Mouse (Mus musculus) lung, postnatal 4 days (tissue): ENCODE measurements around the gene Nagpa.
"Not testable (repeated sequence)": the region's sequence is repeated elsewhere in the genome, so short reads cannot be mapped to it uniquely, and the experiment has no call there.

Source experiments
- DNase-seq, 2 experiments: peaks; one replicate each; pipeline ENCODE4 v3.0.0; 2021

Gene Nagpa

DNA sequence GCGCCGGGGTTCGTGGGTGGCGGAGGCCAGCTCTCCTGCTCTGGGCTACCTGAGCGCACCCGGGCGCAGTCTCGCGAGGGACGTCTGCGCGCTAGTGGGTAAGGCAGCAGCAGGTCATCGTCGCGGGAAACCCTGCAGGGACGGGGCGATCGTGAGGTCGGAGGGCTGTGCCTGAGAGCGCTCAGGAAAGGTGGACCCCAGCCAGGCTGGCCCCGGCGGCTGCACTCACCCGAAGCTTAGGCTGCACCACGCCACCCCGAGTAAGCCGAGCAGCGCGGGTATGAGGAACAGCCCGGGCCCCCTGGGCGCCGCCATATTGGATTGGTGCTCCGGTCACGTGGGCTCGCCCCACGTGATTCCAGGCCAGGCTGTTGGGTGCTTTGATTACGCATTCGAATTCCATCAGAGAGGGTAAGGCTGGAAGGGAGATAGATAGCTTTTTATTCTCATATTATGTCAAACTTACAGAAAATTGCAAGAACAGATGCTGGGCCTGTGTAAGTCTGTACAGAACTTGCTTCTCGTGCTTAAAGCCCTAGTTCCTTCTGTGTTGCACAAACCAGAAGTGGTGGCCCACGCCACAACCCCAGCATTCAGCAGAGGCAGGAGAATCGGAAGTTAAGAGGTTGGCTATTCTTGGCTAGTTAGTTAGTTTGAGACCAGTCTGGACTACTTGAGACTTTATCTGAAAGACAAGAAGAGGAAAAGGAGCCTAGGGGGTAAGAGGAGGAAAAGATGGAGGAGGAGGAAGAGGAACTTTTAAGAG is at the start of gene Nagpa:
Gene Nagpa, minus strand, starts transcription at position 345 of the 766 bp plus-strand sequence.
- peak; percentile 86 to 88 for DNase-seq

DNA sequence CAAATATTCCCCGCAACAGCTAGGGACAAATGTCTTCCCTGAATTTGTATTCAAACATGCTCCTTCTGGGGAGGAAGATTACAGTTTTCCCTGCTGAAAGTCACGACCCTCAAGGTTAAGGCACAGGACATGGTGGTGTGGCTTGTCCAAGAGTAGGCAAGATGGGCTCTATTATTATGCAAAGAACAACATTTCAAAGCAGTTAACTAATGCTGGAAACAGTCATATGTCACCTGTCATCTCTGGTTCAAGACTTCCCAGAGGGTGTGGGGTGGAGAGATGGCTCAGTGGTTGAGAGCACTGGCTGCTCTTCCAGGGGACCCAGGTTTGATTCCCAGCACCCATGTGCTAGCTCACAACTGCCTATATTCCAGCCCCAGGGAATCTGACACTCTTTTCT is 48.4 kb upstream of the Nagpa start:
- no peak for DNase-seq

DNA sequence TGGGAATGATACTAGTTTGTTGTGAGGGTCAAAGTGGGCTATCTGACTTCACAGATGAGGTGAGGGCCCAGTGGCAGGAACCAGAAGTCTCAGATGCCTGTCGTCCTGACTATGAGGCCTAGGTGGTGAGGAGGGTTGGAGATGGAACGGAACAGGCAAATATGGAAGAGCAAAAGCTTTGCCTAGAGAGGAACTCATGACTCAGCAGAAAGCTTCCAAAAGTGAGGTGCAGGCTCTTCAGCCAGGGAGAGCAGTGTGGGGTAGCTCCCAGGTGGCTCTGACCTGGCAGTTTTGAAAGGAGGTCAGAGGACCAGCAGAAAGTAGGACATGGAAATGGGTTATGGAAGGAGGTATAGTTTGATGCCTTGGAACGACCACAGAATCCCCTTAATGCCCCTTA is 47.1 kb upstream of the Nagpa start:
- no peak for DNase-seq

DNA sequence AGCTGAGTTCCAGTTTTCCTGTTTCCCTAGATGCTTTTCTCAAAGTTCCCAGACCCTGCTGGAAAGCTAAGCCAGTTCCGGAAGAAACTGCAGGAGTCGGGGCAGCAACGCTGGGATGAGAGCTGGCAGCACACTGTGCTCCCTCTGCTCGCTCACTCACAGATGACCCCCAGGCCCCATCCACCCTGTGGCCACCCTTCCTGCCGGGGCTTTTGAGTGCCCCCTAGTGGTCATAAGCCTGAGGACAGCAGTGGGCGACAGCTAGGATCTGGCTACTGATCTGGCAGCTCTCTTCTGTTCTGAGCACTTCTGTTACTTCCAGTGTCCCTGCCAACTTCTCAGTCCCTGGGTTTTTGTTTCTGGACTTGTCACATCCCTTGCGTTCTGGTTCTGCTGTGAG is 40.6 kb upstream of the Nagpa start:
- peak; percentile 69 to 79 for DNase-seq

DNA sequence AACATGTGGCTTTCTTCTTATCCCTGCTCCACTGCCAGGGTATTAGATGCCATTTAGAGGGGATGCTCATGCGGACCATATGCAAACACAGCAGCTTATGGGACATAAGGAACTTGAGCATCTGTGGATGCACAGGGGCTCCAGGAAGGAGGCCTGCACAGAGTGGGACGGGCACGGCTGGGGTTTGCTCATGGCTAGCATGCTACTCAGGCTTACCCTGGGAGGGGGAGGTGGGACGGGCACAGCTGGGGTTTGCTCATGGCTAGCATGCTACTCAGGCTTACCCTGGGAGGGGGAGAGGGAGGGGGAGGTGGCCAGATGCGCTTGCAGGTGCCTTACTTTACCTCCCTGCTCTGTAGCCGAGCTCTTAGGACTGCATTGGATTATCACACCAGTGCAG is 39.1 kb upstream of the Nagpa start:
- no peak for DNase-seq

DNA sequence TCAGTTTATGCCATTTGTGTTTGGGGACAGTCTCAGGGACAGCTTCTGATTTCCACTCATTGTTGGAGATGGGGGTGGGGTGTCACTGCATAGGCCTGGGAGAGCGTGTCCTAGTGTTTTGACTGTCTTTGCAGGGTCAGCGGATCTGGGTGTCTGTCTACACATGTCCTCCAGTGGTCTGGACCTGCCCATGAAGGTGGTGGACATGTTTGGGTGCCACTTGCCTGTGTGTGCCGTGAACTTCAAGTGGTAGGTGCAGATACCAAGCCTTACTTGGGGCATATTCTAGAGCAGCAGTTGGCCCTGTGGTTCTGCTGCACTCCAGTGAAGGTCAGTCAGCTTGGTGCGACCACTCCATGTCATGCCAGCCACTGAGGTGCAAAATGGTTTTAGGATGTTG is 38.5 kb upstream of the Nagpa start:
- DNase-seq = no peak

DNA sequence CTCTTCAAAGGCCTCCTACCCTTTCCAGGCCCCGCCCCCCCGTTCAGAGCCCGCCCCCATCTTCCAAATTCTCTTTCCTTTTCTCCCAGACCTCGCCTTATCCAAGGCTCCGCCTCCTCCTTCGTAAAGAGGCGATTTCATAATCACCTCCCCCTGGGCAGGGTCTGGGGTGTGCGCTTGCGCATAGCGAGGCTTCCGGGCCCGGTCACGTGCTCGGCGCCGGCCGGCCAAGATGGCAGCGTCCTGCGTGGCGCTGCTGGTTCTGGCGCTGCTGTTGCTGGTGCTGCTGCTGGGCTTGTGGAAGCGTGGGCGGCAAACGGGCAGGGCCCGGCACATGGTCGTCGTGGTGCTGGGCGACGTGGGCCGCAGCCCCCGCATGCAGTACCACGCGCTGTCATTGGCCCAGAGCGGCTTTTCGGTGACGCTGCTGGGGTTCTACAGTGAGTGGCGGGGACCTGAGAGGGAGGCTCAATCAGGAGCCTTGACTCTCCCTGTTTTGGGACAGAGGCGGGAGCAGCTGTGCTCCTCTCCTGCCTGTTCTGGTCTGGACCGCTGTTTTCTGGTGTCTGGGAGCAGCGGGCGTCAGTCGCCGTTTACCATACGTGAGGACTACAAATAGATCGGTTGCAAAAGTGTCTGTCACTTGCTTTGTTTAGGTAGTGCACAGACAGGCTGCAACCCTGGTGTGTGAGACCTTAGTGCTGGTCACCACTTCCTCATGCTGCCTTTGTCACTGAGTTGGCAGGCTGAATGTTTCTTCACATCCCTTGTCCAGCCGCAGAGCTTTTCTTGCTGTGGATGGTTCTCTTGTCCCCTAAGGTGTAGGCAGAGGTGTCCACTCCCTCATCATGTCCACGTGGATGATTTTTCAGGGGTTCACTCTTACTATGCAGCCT is 29.9 kb upstream of the Nagpa start, which contains the start of gene Alg1:
Gene Alg1, plus strand, starts transcription at position 204 of the 896 bp plus-strand sequence.
- peak; percentile 95 to 96 for DNase-seq

DNA sequence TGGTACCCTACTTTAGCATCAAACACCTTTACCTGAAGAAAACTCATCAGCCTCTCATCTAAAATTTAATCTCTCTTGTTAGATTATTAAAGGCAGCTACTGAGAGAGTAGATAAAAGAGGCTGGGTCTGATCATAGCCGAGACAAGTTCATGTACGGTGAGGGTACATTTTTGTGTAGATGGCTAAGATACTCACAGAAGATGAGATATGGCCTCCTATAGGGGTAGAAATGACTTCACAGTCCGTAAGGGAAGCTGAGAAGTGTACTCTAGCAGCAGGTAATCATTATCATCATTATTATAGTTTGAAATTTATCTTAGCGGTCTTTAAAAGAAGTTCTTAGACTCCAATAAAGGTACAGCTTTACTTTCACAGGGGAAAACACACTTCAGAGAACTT is 29.2 kb upstream of the Nagpa start:
- no peak for DNase-seq

DNA sequence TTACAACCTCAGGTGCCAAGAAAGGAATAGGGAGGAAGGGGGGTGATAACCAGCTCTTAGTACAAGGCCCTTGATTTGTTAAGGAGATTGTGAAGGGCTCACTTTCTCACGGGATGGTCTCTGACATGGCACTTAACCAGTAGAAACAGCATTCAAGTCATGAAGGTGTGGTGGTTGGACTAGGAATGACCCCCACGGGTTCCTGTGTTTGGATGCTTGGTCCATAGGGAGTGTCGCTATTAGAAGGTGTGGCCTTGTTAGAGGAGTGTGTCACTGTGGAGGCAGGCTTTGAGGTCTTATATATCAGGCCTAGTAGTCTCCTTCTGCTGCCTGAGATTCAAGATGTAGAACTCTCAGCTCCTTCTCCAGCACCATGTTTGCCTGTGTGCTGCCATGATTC is 24.3 kb upstream of the Nagpa start:
- not testable (repeated sequence) for DNase-seq

DNA sequence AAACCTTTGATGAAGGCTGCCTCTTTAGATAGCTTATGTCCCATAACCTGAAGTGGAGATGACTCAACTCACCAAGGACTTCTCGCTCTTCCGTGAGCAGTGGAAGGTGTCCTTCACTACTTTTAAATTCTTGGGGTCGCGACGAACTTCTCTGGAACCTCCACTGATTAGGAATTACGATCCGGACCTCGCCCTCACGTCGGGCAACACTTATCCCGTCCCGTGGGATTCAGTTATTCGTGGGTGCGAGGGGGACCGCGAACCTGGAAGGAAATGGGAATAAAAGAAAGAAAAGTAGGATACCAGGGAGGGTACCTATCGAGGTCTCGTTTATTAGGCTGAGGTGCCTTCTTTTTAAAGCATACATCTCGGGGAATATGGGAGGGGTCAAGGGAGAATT is 23.7 kb upstream of the Nagpa start:
- DNase-seq = not testable (repeated sequence)

DNA sequence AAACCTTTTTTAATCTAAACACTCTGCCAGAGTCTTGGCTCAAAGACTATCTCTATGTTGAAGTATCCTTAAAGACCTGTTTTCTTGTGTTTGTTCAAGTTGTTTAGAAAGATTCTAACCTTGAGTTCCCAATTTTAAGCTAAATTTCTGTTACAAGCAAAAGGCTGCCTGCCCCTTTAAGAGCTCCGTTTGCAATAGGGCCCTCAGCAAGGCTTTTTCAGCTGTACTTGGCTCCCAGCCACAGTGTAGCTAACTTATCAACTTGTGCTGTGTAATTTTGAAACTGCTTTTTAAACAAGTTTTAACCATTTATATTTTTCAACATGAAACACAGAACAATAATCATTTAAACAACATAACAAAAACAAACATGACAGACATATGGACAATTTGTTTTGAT is 22.7 kb upstream of the Nagpa start:
- peak in 1 of 2 experiments; percentile 23 for DNase-seq

DNA sequence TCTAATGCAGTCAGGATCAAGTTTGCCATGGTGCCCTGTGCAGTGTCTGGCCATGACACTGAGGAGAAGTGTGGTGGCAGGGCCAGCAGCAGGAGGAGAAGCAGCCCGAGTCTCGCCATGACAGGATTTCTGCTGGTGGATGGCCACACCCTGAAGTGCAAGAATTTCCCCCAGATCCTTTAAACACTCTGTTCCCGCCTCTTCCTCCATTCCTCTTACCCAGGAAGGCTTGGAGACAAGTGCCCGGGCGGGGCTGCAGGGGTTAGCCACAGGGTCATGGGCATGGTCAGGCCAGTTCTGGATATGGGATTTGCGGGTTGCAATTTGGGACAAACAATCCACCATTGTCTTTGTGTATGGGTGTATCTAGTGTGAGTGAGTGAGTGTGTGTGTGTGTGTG is 18.3 kb upstream of the Nagpa start, which contains the start of gene AU021092:
Gene AU021092, minus strand, starts transcription at position 160 of the 400 bp plus-strand sequence.
- peak; percentile 45 to 59 for DNase-seq

DNA sequence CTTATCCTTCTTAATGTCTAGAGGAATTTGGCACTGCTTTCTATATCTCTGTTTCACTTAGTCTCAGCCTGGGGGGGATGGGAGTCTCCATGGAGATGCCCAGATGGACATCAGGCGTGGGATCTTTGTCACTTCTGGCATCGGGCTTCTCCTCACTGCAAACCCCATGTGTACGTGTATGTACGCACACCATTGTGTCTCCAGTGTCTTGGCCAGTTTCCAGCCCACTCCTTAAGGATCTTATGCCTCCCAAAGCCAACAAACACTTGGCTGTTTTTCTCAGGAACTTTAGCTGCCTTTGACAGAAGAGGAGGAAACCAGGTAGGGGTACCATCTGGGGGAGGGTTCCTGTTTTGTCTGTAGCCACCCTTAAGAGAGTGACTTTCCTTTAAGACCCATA is 17.6 kb upstream of the Nagpa start:
- peak in 1 of 2 experiments; percentile 42 for DNase-seq

DNA sequence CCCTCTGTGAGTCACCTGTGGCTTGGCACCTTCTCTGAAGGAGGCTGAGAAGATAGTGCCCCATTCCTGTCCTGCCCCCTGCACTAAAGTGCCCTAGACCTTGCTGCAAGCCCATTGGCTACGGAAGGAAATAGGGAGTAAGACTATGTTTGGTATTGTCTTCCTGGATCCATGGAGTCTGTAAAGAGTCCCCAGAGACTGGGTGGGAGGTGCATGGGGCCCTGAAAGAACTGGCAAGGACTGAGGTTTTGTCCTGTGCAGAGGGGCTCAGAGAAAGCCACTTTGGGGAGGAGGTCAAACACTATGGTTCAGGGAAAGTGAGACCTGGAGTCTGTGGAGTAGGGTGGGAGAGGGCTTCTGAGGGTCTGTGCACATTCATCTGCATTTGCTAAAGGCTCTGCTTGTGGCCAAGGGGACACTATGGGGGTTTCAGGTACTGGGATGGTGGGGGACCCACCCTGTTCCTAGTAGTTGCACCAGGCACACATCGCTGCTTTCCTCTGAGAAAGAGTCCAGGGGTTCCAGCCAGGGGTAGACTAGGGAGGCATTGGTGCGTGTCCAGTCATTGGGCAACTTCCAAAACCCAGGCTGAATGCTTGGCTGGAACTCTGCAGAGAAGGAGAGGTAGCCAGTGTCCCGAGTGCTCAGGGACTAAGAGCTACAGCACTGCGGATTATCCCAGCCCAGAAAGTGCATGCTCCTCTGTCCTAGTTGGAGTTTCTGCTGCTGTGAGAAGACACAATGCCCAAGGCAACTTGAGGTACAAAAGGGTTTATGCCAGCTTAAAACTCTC is 13.7 kb upstream of the Nagpa start:
- no peak for DNase-seq

DNA sequence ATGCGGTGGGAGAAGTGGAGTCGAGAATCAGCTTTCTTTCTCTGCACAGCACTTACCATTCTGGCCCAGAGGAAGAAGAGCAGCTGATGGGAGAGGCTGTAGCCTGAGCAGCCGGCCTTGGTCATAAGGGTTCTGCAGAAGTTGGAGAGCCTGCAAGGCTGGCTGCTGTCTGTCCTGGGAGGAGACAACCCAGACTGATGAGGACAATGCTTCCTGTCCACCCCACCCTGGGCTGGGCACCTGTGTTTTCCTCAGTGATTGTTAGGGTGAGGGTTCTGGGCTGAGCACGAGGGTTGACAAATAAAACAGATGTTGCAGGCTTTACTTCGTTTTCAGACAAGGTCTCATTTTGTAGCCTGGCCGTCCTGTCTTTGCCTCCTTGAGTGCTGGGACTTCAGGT is 12.9 kb upstream of the Nagpa start:
- DNase-seq = no peak

DNA sequence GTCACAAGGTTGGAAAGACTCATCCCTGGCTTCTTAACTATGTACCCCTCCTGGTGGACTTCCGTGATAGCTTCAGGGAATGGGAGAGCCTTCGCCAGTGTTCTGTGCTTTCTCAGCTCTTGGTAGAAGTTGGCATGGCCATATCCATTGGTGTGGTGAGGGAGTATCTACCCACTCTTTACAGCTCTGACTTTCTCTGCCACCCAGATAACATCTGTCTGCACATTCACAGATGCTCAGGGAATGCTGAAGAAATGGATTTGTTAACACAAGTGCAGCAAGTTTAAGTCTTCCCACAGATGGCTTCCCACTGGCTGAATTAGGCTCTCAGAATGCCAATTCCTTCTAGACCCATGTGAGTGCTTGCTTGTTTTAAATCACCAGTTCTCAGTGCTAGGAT is 10.3 kb upstream of the Nagpa start:
- no peak for DNase-seq

DNA sequence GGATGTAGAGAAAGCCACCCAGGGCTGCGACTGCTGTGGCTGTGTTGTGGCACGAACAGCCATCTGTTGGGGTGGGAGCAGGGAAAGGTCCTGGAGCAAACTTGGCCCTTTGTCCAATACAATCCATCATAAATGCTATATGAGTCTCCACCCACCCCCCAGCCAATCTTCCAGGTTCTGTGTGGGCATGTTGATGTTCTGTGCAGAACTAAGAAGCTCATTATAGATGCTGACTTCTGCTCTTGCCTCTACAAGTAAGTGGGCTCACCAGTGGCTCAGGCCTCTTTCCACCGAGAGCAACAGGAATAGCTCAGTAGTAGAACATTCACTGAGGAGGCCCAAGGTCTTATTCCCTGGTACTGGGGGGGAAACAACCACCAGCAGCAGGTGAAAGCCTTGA is 8.3 kb upstream of the Nagpa start:
- no peak for DNase-seq

DNA sequence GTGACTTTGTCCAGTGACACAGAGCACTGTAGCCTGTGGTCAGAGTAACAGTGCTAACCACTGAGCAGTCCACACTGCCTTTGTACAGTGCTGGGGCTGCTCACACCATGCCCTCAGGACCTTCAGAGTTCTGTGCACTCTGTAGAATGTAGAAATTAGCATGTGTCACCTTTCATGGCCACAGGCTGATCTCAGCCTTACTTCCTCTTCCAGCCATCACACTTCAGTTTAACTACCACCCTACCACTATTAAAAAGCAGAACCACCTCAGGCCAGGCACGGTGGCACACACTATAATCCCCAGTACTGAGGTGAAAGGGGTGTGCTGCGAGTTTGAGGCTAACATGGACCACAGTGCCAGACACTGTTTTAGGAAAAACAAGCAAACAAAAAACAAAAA is 6.6 kb upstream of the Nagpa start:
- no peak for DNase-seq

DNA sequence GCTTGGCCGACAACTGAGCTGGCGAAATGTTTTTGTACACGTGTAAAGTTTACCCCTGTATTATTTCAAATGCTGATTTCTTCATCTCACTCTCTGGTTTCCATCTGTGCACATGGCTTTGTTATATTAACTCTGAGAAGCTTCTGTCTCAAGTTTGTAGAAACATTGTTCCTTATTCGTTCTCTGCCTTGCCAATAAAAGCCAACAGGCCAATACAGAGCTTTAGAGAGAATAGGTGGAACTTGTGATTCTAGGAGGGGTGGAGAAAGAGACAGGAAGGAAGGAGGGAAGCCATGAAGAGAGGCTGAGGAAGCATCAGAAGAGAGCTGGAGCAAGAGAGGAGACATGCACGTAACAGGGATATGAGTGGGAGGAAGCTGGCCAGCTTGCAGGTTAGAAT is 2.2 kb upstream of the Nagpa start:
- DNase-seq = no peak

DNA sequence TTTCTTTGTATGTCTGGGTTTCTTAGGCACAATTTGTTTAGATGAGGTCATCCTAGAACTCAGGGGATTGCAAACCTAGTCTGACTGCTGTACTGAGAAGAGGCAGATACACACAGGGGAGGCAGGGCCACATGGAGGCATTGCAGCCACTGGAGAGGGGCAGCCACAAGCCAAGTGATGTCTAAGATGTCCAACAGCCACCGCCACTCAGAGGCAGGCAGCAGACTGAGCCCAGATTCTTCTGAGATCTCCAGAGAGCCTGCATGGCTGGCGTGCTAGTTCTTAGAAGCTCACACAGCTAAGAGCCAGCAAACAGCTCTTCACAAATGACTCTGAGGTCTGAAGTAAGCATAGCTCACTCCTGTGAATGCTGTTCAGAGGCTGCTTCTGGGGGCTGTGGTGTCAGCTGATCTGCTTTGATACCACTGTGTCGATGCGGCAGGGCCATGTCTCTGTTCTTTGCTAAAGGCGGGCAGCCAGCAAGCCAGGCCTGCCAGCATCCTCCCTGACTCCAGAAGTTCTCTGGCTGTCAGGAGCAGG is 1.7 kb upstream of the Nagpa start:
- DNase-seq = no peak

DNA sequence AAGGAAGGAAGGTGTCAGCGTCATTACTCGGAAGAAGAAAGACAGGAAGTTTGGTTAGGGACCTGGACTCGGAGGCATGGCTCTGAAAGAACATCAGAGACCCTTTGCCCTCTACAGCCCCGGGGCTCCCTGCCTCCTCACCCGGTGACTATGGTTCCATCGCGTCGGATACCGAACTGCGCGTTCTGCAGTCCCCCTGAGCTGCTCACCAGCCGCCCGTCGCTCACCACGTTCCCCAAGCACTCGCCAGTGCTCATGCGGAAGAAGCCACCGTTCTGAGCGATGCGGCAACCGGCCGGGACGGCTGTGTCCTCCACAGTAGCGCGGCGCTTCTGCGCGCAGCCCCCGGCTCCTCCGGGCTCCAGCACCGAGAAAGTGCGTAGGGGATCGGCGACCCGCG is 612 bp downstream of the Nagpa start:
- peak; percentile 35 to 36 for DNase-seq

DNA sequence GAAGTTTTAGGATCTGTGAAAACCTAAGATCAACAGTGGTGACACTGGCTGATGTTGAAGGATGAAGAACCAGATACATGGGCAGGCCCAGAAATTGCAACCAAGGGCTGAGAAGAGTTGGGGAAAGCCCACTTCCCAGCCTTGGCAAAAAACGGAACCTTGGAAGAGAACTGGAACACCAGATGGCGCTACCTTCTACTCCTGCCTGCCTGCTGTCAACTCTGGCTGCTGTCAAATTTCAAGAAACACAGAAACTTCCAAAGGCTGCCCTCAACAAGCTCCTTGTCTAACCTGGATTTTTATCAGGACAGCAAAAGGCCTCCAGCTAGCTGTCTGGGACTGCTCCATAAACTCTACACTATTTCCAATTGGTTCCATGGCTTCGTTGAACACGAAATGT is 1.1 kb downstream of the Nagpa start:
- peak; percentile 38 to 74 for DNase-seq

DNA sequence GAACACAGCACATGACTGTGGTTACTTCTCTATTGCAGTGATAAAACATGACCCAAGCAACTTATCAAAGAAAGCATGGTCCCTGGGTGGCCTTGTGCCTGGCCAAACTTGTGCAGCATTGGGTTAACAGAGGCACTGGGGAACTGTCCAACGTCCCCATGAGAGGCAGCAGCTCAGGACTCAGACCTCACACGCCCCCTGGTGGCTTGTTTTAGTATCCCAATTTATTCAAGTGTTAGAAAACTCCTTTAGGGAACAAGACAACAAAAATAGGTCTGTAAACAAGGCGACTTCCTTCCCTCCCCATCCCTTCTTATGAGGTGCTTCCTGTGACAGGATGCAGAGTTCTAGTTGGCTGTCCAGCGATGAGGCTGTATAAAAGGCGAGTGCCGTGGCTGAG is 8.7 kb downstream of the Nagpa start:
- DNase-seq = peak; percentile 22 to 70
